Mouse (Mus musculus): ENCODE results near the gene Mcam.

Mcam gene

GRCm38 (mm10) chr9:44134851-44135730 lies 822 bp downstream of the Mcam start:
- DNase-seq (ENCODE audit: extremely low read depth, insufficient read length, low spot score), result peak; percentile 62

GRCm38 (mm10) chr9:44135731-44136411 lies 1.6 kb downstream of the Mcam start:
- DNase-seq (ENCODE audit: extremely low read depth, insufficient read length, low spot score), result no peak

- no peak for DNase-seq (ENCODE audit: extremely low read depth, insufficient read length, low spot score)
These were observed 3.6 kb downstream of the Mcam start for GRCm38 (mm10) chr9:44137846-44138245.

- DNase-seq (ENCODE audit: extremely low read depth, insufficient read length, low spot score), result no peak
These were observed 7.7 kb downstream of the Mcam start for GRCm38 (mm10) chr9:44141951-44142350.

GRCm38 (mm10) chr9:44143421-44143820 lies 9.2 kb downstream of the Mcam start:
- no peak for DNase-seq (ENCODE audit: extremely low read depth, insufficient read length, low spot score)

GRCm38 (mm10) chr9:44144023-44144717 lies 9.9 kb downstream of the Mcam start:
- DNase-seq (ENCODE audit: extremely low read depth, insufficient read length, low spot score), result no peak

- DNase-seq (ENCODE audit: extremely low read depth, insufficient read length, low spot score), result no peak
These were observed 10.4 kb downstream of the Mcam start for GRCm38 (mm10) chr9:44144718-44145060.

GRCm38 (mm10) chr9:44147290-44147689 lies 13.0 kb downstream of the Mcam start:
- no peak for DNase-seq (ENCODE audit: extremely low read depth, insufficient read length, low spot score)

GRCm38 (mm10) chr9:44159886-44160285 lies 25.6 kb downstream of the Mcam start:
- no peak for DNase-seq (ENCODE audit: extremely low read depth, insufficient read length, low spot score)

GRCm38 (mm10) chr9:44168931-44169330 lies 34.7 kb downstream of the Mcam start:
- DNase-seq (ENCODE audit: extremely low read depth, insufficient read length, low spot score), result no peak

- no peak for DNase-seq (ENCODE audit: extremely low read depth, insufficient read length, low spot score)
These were observed 36.5 kb downstream of the Mcam start for GRCm38 (mm10) chr9:44170691-44171151.

- DNase-seq (ENCODE audit: extremely low read depth, insufficient read length, low spot score), result no peak
These were observed 41.3 kb downstream of the Mcam start for GRCm38 (mm10) chr9:44175556-44175955.

- no peak for DNase-seq (ENCODE audit: extremely low read depth, insufficient read length, low spot score)
These were observed 41.7 kb downstream of the Mcam start for GRCm38 (mm10) chr9:44175957-44176356.

- no peak for DNase-seq (ENCODE audit: extremely low read depth, insufficient read length, low spot score)
These were observed 43.1 kb downstream of the Mcam start for GRCm38 (mm10) chr9:44177405-44177804.

GRCm38 (mm10) chr9:44178389-44178788 lies 44.1 kb downstream of the Mcam start:
- DNase-seq (ENCODE audit: extremely low read depth, insufficient read length, low spot score), result no peak

GRCm38 (mm10) chr9:44178811-44179210 lies 44.5 kb downstream of the Mcam start:
- DNase-seq (ENCODE audit: extremely low read depth, insufficient read length, low spot score), result no peak

GRCm38 (mm10) chr9:44181537-44181936 lies 47.3 kb downstream of the Mcam start:
- no peak for DNase-seq (ENCODE audit: extremely low read depth, insufficient read length, low spot score)

GRCm38 (mm10) chr9:44182260-44182659 lies 48.0 kb downstream of the Mcam start:
- no peak for DNase-seq (ENCODE audit: extremely low read depth, insufficient read length, low spot score)

GRCm38 (mm10) chr9:44188223-44188622 lies 54.0 kb downstream of the Mcam start:
- DNase-seq (ENCODE audit: extremely low read depth, insufficient read length, low spot score), result no peak

- DNase-seq (ENCODE audit: extremely low read depth, insufficient read length, low spot score), result no peak
These were observed 56.9 kb downstream of the Mcam start for GRCm38 (mm10) chr9:44191166-44191565.

- DNase-seq (ENCODE audit: extremely low read depth, insufficient read length, low spot score), result no peak
These were observed 58.0 kb downstream of the Mcam start for GRCm38 (mm10) chr9:44192312-44192711.
